ENCODE assay signal across 23 mouse cellular contexts in the genomic region with DNA sequence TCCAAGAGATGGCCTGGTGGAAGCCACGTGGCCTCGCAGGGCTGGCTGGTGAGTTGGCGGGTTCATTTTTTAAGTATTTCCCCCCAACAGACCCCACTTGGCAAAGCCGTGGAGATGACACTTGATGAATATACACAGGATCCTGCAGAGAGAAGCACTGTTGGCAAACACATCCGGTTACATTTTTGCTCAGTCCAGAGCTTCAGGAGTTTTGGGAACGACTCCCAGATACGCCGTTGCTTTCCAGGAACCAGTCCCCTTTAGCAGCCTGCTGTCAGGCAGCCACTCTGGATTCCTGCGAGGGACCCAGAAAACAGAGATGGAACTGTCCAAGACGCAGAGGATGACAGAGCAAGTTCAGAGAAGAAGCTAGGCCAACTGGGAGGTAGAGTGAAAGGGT.
A peak's percentile ranks its signal among the peaks of the same experiment; 100 is the strongest.
DNase-seq lines count a peak whose midpoint lies in the region; ATAC-seq lines count a peak whose summit lies in the region.
"Had no signal": no experiment of that assay in that cellular context is flagged by ENCODE, and none has a peak within 500 bp of the region (broad histone marks: within the 10 kb centered on the region; RNA-seq: fewer than 3 reads in every experiment).

No protein-coding gene starts in this region.

- no peaks in the 10 kb centered on the region for H3K27me3 ChIP-seq in embryonic facial prominence, embryonic 14.5 days (replicated peaks; ENCODE audit: control insufficient read depth, insufficient read depth, low read length)
- H3K27me3 ChIP-seq in embryonic facial prominence, embryonic 10.5 days (replicated peaks; ENCODE audit: low read depth, poor library complexity, severe bottlenecking), result peaks cover 15% of the 10 kb centered on the region
- H3K27me3 ChIP-seq in lung, embryonic 15.5 days, result 0 out of 2 replicates have a peak, but pooled peaks cover 3% of the 10 kb centered on the region
- H3K27me3 ChIP-seq: CH12.LX; embryonic facial prominence, embryonic 12.5 days; forebrain, embryonic 12.5 days; heart, embryonic 13.5 days; hindbrain, embryonic 12.5 days; Patski had no signal

- ATAC-seq in embryonic facial prominence, embryonic 14.5 days (ENCODE audit: low read depth), result no peak
- ATAC-seq in lung, embryonic 15.5 days (ENCODE audit: borderline replicate concordance, extremely low read depth, low FRiP score, low TSS enrichment), result peak; percentile 67; the same call in 1 of the 2 replicates
- ATAC-seq: activated CD4-positive, CD25-positive, alpha-beta regulatory T cell, adult 4 months; forebrain, embryonic 16.5 days; hindbrain, embryonic 16.5 days; inflammation-experienced regulatory T-cells, adult 6 months; Patski had no signal

- no peak overlapping the region for H3K27ac ChIP-seq in embryonic facial prominence, embryonic 14.5 days (replicated peaks; ENCODE audit: low read depth, low read length)
- H3K27ac ChIP-seq in embryonic facial prominence, embryonic 10.5 days (replicated peaks), result no peak overlapping the region
- H3K27ac ChIP-seq in lung, embryonic 15.5 days, result peak overlapping the region; percentile 25; the same call in 1 of the 2 replicates
- H3K27ac ChIP-seq: embryonic facial prominence, embryonic 12.5 days; forebrain, embryonic 12.5 days; heart, embryonic 13.5 days; hindbrain, embryonic 12.5 days had no signal

- no peaks in the 10 kb centered on the region for H3K36me3 ChIP-seq in embryonic facial prominence, embryonic 14.5 days (ENCODE audit: control insufficient read depth, insufficient read depth, low read length)
- H3K36me3 ChIP-seq in embryonic facial prominence, embryonic 10.5 days (replicated peaks), result no peaks in the 10 kb centered on the region
- no peaks in the 10 kb centered on the region for H3K36me3 ChIP-seq in lung, embryonic 15.5 days
- H3K36me3 ChIP-seq: embryonic facial prominence, embryonic 12.5 days; forebrain, embryonic 12.5 days; heart, embryonic 13.5 days; hindbrain, embryonic 12.5 days had no signal

- 74% methylated on average over 10 of the region's 10 CpGs for WGBS in embryonic facial prominence, embryonic 14.5 days
- WGBS in embryonic facial prominence, embryonic 10.5 days, result 95% methylated on average over 10 of the region's 10 CpGs
- 47% methylated on average over 10 of the region's 10 CpGs for WGBS in lung, embryonic 15.5 days

- no peak overlapping the region for H3K4me3 ChIP-seq in embryonic facial prominence, embryonic 14.5 days (ENCODE audit: low read depth, low read length)
- no peak overlapping the region for H3K4me3 ChIP-seq in embryonic facial prominence, embryonic 10.5 days
- no peak overlapping the region for H3K4me3 ChIP-seq in lung, embryonic 15.5 days
- H3K4me3 ChIP-seq: embryonic facial prominence, embryonic 12.5 days; forebrain, embryonic 12.5 days; heart, embryonic 13.5 days; hindbrain, embryonic 12.5 days had no signal

- H3K9ac ChIP-seq in embryonic facial prominence, embryonic 14.5 days (ENCODE audit: low read depth, low read length), result no peak overlapping the region
- no peak overlapping the region for H3K9ac ChIP-seq in lung, embryonic 15.5 days
- H3K9ac ChIP-seq: embryonic facial prominence, embryonic 12.5 days; forebrain, embryonic 12.5 days; heart, embryonic 13.5 days; hindbrain, embryonic 12.5 days had no signal

- DNase-seq in embryonic facial prominence, embryonic 14.5 days (ENCODE audit: low spot score), result peak; percentile 18
- DNase-seq in embryonic facial prominence, embryonic 10.5 days (ENCODE audit: low spot score), result no peak
- peak; percentile 11 to 22 for DNase-seq in heart, postnatal 14 days
- no peak for DNase-seq in heart, adult 18-20 months
- DNase-seq in lung, postnatal 36 days, result no peak
- DNase-seq in right cerebral cortex, postnatal 10 days (ENCODE audit: low spot score in 2 of 2), result peak; percentile 34 to 40
- DNase-seq in right cerebral cortex, postnatal 25 days, result no peak
- DNase-seq: adrenal gland, postnatal 14 days; cerebellum, adult 18-20 months; cerebellum, adult 9-11 months; embryo, embryonic 11 days; heart, postnatal 4 days had no signal

- intact Hi-C loops in heart, postnatal 14 days (cut with DNase I), result no loop called here

- H3K4me1 ChIP-seq in embryonic facial prominence, embryonic 14.5 days (ENCODE audit: control insufficient read depth, insufficient read depth, low read length), result no peaks in the 10 kb centered on the region
- no peaks in the 10 kb centered on the region for H3K4me1 ChIP-seq in embryonic facial prominence, embryonic 10.5 days
- peaks cover 6% of the 10 kb centered on the region; the same call in 1 of the 2 replicates for H3K4me1 ChIP-seq in lung, embryonic 15.5 days
- H3K4me1 ChIP-seq: embryonic facial prominence, embryonic 12.5 days; forebrain, embryonic 12.5 days; heart, embryonic 13.5 days; hindbrain, embryonic 12.5 days had no signal

- H3K9me3 ChIP-seq in embryonic facial prominence, embryonic 14.5 days (ENCODE audit: control insufficient read depth, low read length), result no peaks in the 10 kb centered on the region
- no peaks in the 10 kb centered on the region for H3K9me3 ChIP-seq in embryonic facial prominence, embryonic 10.5 days
- no peaks in the 10 kb centered on the region for H3K9me3 ChIP-seq in lung, embryonic 15.5 days
- H3K9me3 ChIP-seq: embryonic facial prominence, embryonic 12.5 days; forebrain, embryonic 12.5 days; heart, embryonic 13.5 days; hindbrain, embryonic 12.5 days had no signal

- H3K4me2 ChIP-seq in embryonic facial prominence, embryonic 14.5 days (ENCODE audit: low read depth, low read length), result no peak overlapping the region
- H3K4me2 ChIP-seq in lung, embryonic 15.5 days, result no peak overlapping the region
- H3K4me2 ChIP-seq: embryonic facial prominence, embryonic 12.5 days; forebrain, embryonic 12.5 days; heart, embryonic 13.5 days; hindbrain, embryonic 12.5 days had no signal

Comparison
In these comparisons a context has a peak if more than half of its experiments do, and no peak if none do; other contexts are left out.
1. DNase-seq: peak in embryonic facial prominence, embryonic 14.5 days (single experiment), heart, postnatal 14 days (2 of 2) and right cerebral cortex, postnatal 10 days (2 of 2); none in embryonic facial prominence, embryonic 10.5 days (single experiment), heart, adult 18-20 months (0 of 2), lung, postnatal 36 days (single experiment) and right cerebral cortex, postnatal 25 days (single experiment).